Mouse (Mus musculus): ENCODE results near the gene Trhde. TPM values are rescaled to one million over a fixed set of nuclear protein-coding genes. Genes with fewer than 3 reads are reported as not detected.

The Trhde gene
- total RNA-seq, 2 experiments from 2014 or later, result 0.26 to 0.35 TPM

DNA sequence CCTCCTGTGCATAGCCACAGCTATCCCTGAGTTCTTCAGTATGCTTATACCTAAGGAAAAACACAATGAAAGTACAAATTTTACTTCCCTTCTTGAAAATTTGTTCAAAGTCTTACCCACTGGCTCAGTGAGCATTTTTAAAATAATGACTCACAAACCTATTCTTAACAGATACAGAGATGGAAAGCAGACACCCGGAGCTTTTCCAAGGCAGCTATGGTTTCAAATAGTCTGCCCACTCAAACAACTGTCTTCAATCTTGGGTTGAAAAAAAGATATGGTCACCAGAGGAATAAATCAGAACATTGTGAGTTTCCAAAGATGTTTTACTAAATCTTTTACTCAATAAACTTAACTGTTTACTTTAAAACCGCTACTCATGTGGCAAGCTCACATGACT is 64.5 kb downstream of the Trhde start:
- intact Hi-C loops (cut with DNase I), result no loop called here
- no peak for DNase-seq

DNA sequence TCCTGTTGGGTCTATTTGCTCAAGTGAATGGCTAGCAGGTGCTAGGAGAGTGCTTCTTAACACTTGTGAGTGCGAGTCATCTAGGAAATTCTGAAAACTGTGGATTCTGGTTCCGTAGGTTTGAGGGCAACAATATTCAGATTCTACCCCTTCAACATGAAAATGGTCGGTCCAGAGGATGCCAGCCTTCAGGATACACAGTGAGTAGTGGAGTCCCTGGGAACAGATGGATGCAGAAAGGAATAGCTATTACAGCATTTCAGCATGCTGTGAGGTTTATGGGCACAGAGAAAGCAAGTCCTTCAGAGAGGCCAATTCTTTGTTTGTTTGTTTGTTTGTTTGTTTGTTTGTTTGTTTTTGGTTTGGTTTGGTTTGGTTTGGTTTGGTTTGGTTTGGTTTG is 65.7 kb downstream of the Trhde start:
- intact Hi-C loops (cut with DNase I), result no loop called here
- DNase-seq, result no peak

DNA sequence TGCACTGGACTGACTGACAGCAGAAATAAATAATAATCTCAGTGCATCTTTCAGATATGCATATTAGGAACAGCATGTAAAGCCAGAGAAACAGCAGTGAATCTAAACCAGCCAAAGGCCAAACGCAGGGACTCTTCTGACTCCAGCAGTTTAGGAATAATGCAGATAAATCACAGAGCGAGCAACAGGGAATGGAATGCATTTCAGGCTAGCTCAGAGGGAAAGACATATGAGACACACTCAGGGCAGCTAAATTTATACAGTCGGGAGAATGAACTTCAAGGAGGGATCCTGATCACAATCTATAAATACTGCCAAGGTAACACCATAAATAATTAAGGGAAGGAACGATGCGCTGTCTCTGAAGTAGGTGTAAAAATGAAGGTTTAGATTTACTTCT is 66.4 kb downstream of the Trhde start:
- no peak for DNase-seq
- intact Hi-C loops (cut with DNase I), result no loop called here

DNA sequence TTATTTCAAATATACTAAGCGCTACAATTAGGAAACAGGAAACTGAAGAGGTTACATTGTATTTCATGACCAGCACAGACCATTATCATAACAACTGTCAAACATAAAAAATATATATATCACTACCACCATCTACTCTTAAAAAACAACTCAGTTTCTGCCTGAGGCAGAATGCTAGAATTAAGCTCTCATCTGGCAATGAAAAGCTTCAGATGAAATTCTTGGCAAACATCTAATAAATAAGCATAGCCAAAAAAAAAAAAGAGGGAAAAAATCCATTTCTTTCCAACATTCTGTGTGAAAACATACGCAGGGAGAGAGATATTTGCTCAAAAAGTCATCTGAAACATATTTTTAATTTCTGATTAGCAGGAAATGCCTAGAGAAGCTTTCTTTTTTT is 67.0 kb downstream of the Trhde start:
- intact Hi-C loops (cut with DNase I), result no loop called here
- no peak for DNase-seq

- no peak for DNase-seq
- intact Hi-C loops (cut with DNase I), result no loop called here
Measured at GRCm38 (mm10) chr10:114725591-114725990, 76.5 kb downstream of the Trhde start.

GRCm38 (mm10) chr10:114701791-114702190 is 100.3 kb downstream of the Trhde start:
- intact Hi-C loops (cut with DNase I), result no loop called here
- no peak for DNase-seq

GRCm38 (mm10) chr10:114671791-114672415 is 130.2 kb downstream of the Trhde start:
- intact Hi-C loops (cut with DNase I), result no loop called here
- no peak for DNase-seq

DNA sequence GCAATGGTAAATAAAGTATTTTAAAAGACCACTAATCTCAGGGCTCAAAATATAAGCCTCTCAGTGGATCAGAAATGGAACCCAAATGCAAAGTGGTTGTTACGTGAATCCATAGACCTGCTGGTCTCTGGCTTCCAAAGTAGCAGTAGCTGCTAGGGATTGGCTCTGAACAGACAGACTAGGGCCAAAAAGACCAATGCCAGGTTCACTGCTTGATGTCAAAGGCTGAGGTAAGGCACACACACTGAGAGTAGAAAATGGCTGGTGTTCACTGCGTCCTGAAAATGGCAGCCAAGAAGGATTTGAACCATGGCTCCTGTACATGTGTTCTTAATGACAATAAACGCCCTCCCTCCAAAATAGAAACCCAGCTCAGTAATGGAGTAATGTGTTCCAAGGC is 209.1 kb downstream of the Trhde start:
- DNase-seq, result no peak
- intact Hi-C loops (cut with DNase I), result no loop called here

GRCm38 (mm10) chr10:114578926-114579325 is 223.2 kb downstream of the Trhde start:
- intact Hi-C loops (cut with DNase I), result no loop called here
- DNase-seq, result no peak

GRCm38 (mm10) chr10:114567891-114568290 is 234.2 kb downstream of the Trhde start:
- intact Hi-C loops (cut with DNase I), result no loop called here
- no peak for DNase-seq

- DNase-seq, result no peak
- intact Hi-C loops (cut with DNase I), result no loop called here
Measured at GRCm38 (mm10) chr10:114509186-114509585, 292.9 kb downstream of the Trhde start.

DNA sequence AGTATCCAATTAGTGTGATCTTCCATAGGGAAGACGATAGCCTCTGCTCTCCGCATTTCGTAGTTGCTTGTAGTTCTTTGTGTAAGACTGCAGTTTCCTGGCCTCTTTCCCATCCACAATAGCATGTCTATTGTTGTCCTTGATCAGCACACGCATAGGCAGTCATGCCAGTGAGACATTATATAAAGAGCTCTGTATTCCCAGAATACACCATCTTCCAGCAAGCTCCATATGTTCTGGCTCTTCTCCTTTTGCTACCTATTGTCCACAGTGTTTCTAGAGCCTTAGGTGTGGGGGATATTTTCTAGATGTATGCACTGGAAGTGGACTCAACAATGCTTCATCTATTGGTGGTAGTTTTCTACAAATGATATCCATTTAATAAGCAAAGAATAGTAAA is 313.3 kb downstream of the Trhde start:
- intact Hi-C loops (cut with DNase I), result no loop called here

DNA sequence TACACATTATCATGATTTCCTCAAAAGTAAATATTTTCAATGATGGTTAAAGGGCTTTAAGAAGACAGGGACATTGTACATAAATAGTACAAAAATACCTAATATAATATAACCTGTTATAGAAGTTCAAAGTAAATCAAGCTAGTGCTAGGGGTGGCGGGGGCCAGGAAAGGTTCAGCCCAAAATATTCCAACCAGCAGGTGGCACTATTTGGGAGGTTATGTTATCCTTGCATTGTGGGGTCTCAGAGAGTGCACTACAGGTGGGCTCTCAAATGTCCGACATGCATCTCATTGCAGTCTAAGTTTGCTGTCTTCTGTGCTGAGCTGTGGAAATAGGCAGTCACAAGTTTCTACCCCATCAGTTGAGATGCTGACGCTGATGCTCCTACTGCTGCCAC is 346.5 kb downstream of the Trhde start:
- intact Hi-C loops (cut with DNase I), result no loop called here
- no peak for DNase-seq

More for the DNA sequence above, 313.3 kb downstream of the Trhde start:
- DNase-seq, result no peak

- intact Hi-C loops (cut with DNase I), result no loop called here
- DNase-seq, result no peak
Measured at GRCm38 (mm10) chr10:114448116-114448515, 354.0 kb downstream of the Trhde start.

DNA sequence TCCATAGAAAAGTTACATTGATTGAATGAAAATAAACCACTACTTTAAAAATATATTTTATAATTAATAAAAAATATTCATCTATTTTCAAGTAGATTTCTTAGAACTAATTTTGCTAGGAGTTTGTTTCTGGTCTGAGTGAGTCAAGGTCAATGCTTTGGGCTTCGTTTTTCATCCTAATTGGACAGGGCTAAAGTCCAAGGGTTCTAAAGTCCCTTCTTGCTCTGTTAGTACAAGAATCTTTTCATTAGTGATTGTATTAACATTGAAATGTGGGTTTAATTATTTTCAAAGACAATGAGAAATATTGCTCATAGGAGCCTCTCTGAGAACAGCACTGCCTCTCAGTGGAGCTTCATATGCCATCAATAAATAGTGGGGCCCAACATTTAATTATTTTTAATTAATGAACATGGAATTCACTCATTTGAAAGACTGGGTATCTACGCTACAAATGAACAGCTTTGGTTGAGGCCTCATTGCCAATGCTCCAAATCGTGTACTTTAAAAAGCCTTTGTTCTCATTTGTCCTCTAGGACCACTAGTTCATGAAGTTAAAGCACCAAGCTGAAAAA is 383.1 kb downstream of the Trhde start:
- intact Hi-C loops (cut with DNase I), result no loop called here
- DNase-seq, result no peak

- intact Hi-C loops (cut with DNase I), result no loop called here
Measured at GRCm38 (mm10) chr10:114415717-114416116, 386.4 kb downstream of the Trhde start.

DNA sequence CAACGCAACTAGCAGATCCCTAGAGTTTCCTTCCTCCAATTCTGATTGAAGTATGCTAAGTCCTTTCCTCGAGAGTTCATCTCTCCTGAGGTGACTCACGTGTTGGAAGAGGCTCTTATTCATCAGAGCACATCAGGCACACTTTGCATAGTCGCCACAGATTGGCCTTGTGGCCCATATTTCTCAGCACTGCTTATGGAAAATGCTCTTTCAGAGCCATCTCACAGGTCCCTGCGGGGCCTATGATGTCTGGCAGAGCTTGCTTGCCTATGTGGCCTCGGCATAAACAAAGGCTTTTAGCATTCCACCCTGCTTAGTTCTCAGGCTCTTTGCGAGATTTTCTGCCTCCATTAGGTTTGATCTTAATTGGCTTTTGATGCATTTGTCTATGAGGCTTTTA is 396.8 kb downstream of the Trhde start:
- intact Hi-C loops (cut with DNase I), result no loop called here
- DNase-seq, result no peak

More at GRCm38 (mm10) chr10:114415717-114416116, 386.4 kb downstream of the Trhde start:
- DNase-seq, result no peak

DNA sequence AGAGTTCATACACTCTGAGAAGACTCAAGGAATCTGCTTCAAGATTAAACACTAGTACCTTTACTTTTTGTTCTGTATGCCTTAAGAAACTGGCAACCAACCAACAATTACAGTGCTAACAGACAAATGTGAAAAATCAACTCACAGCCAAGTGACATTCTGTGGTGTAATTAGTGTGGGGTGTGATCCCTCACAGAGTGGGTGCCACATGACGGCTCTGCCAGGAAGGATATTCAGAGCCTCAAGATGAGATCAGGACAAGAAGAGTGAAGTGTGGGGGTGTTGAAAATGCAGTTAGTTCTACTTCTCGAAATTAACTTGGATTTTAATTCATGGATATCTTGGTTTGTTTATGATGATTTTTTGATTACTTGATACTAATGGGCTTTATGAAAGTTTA is 398.3 kb downstream of the Trhde start:
- intact Hi-C loops (cut with DNase I), result no loop called here
- DNase-seq, result no peak

GRCm38 (mm10) chr10:114370804-114371203 is 431.3 kb downstream of the Trhde start:
- intact Hi-C loops (cut with DNase I), result no loop called here
- DNase-seq, result no peak

DNA sequence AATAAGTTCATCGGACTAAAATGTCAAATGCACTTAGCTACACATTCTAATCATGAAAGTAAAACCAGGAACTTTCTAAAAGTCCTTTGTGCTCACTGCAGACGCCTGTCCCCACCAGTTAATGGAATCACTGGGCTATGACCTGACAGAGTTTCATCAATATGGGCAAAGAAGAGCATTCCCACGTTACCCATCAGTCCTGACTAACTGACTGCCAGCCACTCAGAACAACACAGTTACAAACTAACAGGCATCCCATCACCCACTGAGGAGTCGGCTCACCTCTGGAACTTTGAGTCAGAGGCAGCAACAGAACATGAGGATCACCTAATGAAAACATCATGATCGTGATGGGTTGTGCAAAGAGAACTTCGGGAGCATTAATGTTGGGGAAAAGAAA is 438.7 kb downstream of the Trhde start:
- intact Hi-C loops (cut with DNase I), result no loop called here
- DNase-seq, result no peak

GRCm38 (mm10) chr10:114362631-114363030 is 439.5 kb downstream of the Trhde start:
- DNase-seq, result no peak
- intact Hi-C loops (cut with DNase I), result no loop called here
